Comparison of ENCODE assay signal across 16 mouse cellular contexts in the genomic region with DNA sequence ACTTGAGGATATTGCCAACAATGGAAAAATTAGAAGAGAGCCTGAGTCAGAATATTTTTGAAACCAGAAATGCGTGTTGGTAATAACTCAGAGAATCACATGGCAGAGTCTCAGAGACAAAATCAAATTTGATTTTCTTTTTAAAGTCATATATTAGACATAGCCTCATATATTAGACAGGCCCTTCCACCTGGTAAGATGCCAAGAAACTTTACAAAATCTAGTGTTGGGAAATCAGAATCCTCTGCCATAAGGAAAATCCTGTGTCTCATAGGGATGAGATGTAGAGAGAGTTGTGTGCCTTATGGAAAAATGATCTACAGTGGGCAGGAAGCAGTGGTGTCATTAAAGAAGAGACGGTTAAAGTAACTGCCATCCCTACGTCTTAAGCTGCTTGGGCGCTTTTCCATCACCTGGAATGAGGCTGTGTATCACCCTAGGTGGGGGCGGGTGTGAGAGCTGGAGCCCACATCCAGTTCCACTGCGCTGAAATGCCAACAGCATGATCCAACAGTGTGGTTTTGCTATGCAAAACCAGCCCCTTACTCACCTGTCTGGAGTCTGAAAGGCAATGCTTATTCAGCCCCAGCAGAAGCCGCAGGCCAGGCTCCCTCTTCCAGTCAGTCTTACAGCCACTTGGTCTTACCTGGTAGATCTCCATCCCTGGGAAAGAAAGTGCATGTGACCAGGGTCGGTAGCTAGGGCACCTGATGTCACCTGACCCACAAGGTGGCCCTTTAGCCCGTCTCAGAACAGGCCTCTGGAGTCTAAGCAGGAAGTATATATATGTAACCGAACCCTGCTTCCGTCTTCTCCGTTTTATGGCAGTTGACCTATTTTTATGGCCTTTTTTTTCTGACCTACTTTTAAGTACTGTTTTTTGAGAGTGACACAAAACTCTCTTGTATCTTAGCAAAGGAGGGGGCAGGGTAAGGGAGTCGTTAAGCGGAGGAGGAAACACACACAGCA. TPM values are rescaled to one million over a fixed set of nuclear protein-coding genes. Genes with fewer than 3 reads are reported as not detected.
DNase-seq lines count a peak whose midpoint lies in the region; ATAC-seq and TF ChIP-seq lines count a peak whose summit lies in the region.
"Had no signal": no experiment of that assay in that cellular context is flagged by ENCODE, and none has a peak within 500 bp of the region (broad histone marks: within the 10 kb centered on the region; RNA-seq: fewer than 3 reads in every experiment).

A gene (minus strand): TSS at position 769 of the 969 bp plus-strand sequence.

- H3K36me3 ChIP-seq in kidney, embryonic 16.5 days (ENCODE audit: insufficient read depth, low read length): no peaks in the 10 kb centered on the region
- no peaks in the 10 kb centered on the region for H3K36me3 ChIP-seq in kidney, embryonic 15.5 days
- H3K36me3 ChIP-seq in thymus, adult 2 months (ENCODE audit: control insufficient read depth, insufficient read depth, low read length): no peaks in the 10 kb centered on the region
- no peaks in the 10 kb centered on the region for H3K36me3 ChIP-seq in forebrain, embryonic 14.5 days (ENCODE audit: control insufficient read depth, insufficient read depth, low read length)
- H3K36me3 ChIP-seq: forebrain, embryonic 12.5 days; neural tube, embryonic 13.5 days had no signal

- no peaks in the 10 kb centered on the region for H3K27me3 ChIP-seq in kidney, embryonic 16.5 days (ENCODE audit: insufficient read depth, low read length)
- 0 out of 2 replicates have a peak, but pooled peaks cover under 1% of the 10 kb centered on the region for H3K27me3 ChIP-seq in kidney, embryonic 15.5 days
- no peaks in the 10 kb centered on the region for H3K27me3 ChIP-seq in thymus, adult 2 months (ENCODE audit: control insufficient read depth, insufficient read depth, low read length)
- no peaks in the 10 kb centered on the region for H3K27me3 ChIP-seq in forebrain, embryonic 14.5 days (replicated peaks; ENCODE audit: control insufficient read depth, insufficient read depth, low read length)

- no peak for TF ChIP-seq CTCF in thymus, adult 2 months (IDR thresholded peaks at IDR 0.05; ENCODE audit: borderline replicate concordance, control insufficient read depth, extremely low read depth, insufficient read depth, low read length, poor library complexity)

- no peak within 1 kb of the TSS for H3K4me2 ChIP-seq in kidney, embryonic 16.5 days (replicated peaks; ENCODE audit: low read depth, low read length)
- no peak within 1 kb of the TSS for H3K4me2 ChIP-seq in kidney, embryonic 15.5 days
- no peak within 1 kb of the TSS for H3K4me2 ChIP-seq in forebrain, embryonic 14.5 days (ENCODE audit: low read length)
- H3K4me2 ChIP-seq: forebrain, embryonic 12.5 days; neural tube, embryonic 13.5 days had no signal

- no peak for ATAC-seq in CD4-positive, CD25-positive, alpha-beta regulatory T cell, adult 4 months
- ATAC-seq in kidney, embryonic 16.5 days (ENCODE audit: low FRiP score, low TSS enrichment): 0 out of 2 replicates have a peak, but pooled peaks have one; percentile 39
- no peak for ATAC-seq in kidney, embryonic 15.5 days (replicated peaks; ENCODE audit: low FRiP score)
- no peak for ATAC-seq in forebrain, embryonic 14.5 days

- WGBS in kidney, embryonic 16.5 days: 45% methylated on average over 14 of the region's 14 CpGs
- WGBS in kidney, embryonic 15.5 days: 46% methylated on average over 14 of the region's 14 CpGs
- WGBS in thymus, adult 2 months: 64% methylated on average over 14 of the region's 14 CpGs
- 73% methylated on average over 14 of the region's 14 CpGs for WGBS in forebrain, embryonic 14.5 days

- DNase-seq in CD4-positive, CD25-positive, alpha-beta regulatory T cell, adult 2 months (ENCODE audit: low read depth, low spot score): peak; percentile 11
- DNase-seq in thymus, adult 2 months: peak; percentile 15
- DNase-seq in thymus, adult 18-20 months: no peak
- no peak for DNase-seq in frontal cortex, postnatal 25 days (ENCODE audit: low spot score in 2 of 2)
- no peak for DNase-seq in forebrain, embryonic 14.5 days (ENCODE audit: low spot score)
- DNase-seq: cerebellum, adult 11 months; gastrocnemius, postnatal 36 days; heart, postnatal 14 days; kidney, postnatal 4 days; midbrain, embryonic 14.5 days; right cerebral cortex, adult 18-20 months had no signal

- no peaks in the 10 kb centered on the region for H3K9me3 ChIP-seq in kidney, embryonic 16.5 days (ENCODE audit: low read length)
- no peaks in the 10 kb centered on the region for H3K9me3 ChIP-seq in kidney, embryonic 15.5 days (replicated peaks)
- H3K9me3 ChIP-seq in forebrain, embryonic 14.5 days (replicated peaks; ENCODE audit: control insufficient read depth, low read length): no peaks in the 10 kb centered on the region
- H3K9me3 ChIP-seq: forebrain, embryonic 12.5 days; neural tube, embryonic 13.5 days had no signal

- TF ChIP-seq POLR2A in thymus, adult 2 months (IDR thresholded peaks at IDR 0.05; ENCODE audit: control insufficient read depth, extremely low read depth, insufficient read depth, low read length, poor library complexity): no peak

- H3K9ac ChIP-seq in kidney, embryonic 16.5 days (replicated peaks; ENCODE audit: low read length): no peak within 1 kb of the TSS
- H3K9ac ChIP-seq in kidney, embryonic 15.5 days: no peak within 1 kb of the TSS
- no peak within 1 kb of the TSS for H3K9ac ChIP-seq in forebrain, embryonic 14.5 days (ENCODE audit: low read length)
- H3K9ac ChIP-seq: forebrain, embryonic 12.5 days; neural tube, embryonic 13.5 days had no signal

- no peak within 1 kb of the TSS for H3K4me3 ChIP-seq in kidney, embryonic 16.5 days (ENCODE audit: low read length)
- H3K4me3 ChIP-seq in kidney, embryonic 15.5 days (replicated peaks): no peak within 1 kb of the TSS
- peak within 1 kb of the TSS; percentile 62 for H3K4me3 ChIP-seq in thymus, adult 2 months (ENCODE audit: control insufficient read depth, insufficient read depth, low read length)
- no peak within 1 kb of the TSS for H3K4me3 ChIP-seq in forebrain, embryonic 14.5 days (ENCODE audit: low read depth, low read length)
- H3K4me3 ChIP-seq: forebrain, embryonic 12.5 days; neural tube, embryonic 13.5 days had no signal

- H3K4me1 ChIP-seq in kidney, embryonic 16.5 days (ENCODE audit: insufficient read depth, low read length): peaks cover 22% of the 10 kb centered on the region
- H3K4me1 ChIP-seq in kidney, embryonic 15.5 days: peaks cover 32% of the 10 kb centered on the region
- H3K4me1 ChIP-seq in thymus, adult 2 months (replicated peaks; ENCODE audit: control insufficient read depth, insufficient read depth, low read length): peaks cover 4% of the 10 kb centered on the region; the same call in 1 of the 2 replicates
- peaks cover 3% of the 10 kb centered on the region; the same call in 1 of the 2 replicates for H3K4me1 ChIP-seq in forebrain, embryonic 14.5 days (ENCODE audit: control insufficient read depth, insufficient read depth, low read length)

- H3K27ac ChIP-seq in kidney, embryonic 16.5 days (ENCODE audit: low read length): no peak within 1 kb of the TSS
- no peak within 1 kb of the TSS for H3K27ac ChIP-seq in kidney, embryonic 15.5 days
- H3K27ac ChIP-seq in thymus, adult 2 months (ENCODE audit: control insufficient read depth, insufficient read depth, low read length): peak within 1 kb of the TSS; percentile 97
- no peak within 1 kb of the TSS for H3K27ac ChIP-seq in forebrain, embryonic 14.5 days (ENCODE audit: low read depth, low read length)
- H3K27ac ChIP-seq: forebrain, embryonic 12.5 days; neural tube, embryonic 13.5 days had no signal

RNA-seq across cellular contexts. Expression of the gene that starts here (rescaled TPM):
- 1 to 10 TPM; 1.2 to 2.2 TPM for polyA plus RNA-seq in CD4-positive, CD25-positive, alpha-beta regulatory T cell, adult 4 months (2017; shearing (Covaris generic))
- polyA plus RNA-seq in kidney, embryonic 16.5 days (2015; fragmentation: Nextera tagmentation; extraction: Ambion mirVana): 4.5 and 5.2 TPM in 2 replicates
- polyA plus RNA-seq in kidney, embryonic 15.5 days (2015; fragmentation: Nextera tagmentation; extraction: Ambion mirVana): 4.6 and 6.8 TPM in 2 replicates
- 28.4 and 29.0 TPM in 2 replicates for polyA plus RNA-seq in thymus, adult 2 months (2012; rRNA removed)
- 1.9 and 4.8 TPM in 2 replicates for polyA plus RNA-seq in forebrain, embryonic 14.5 days (2014; fragmentation: Nextera tagmentation; extraction: Ambion mirVana)

Comparison
In these comparisons a context has a peak if more than half of its experiments do, and no peak if none do; other contexts are left out.
1. DNase-seq: peak in CD4-positive, CD25-positive, alpha-beta regulatory T cell, adult 2 months (single experiment) and thymus, adult 2 months (single experiment); none in thymus, adult 18-20 months (0 of 2), frontal cortex, postnatal 25 days (0 of 2) and forebrain, embryonic 14.5 days (single experiment).